Mouse (Mus musculus): ENCODE measurements around the gene Gripap1. TPM values are rescaled to one million over a fixed set of nuclear protein-coding genes. Genes with fewer than 3 reads are reported as not detected.
"Not testable (repeated sequence)": the region's sequence is repeated elsewhere in the genome, so short reads cannot be mapped to it uniquely, and the experiment has no call there.

Gene Gripap1
- polyA plus RNA-seq (2012; rRNA removed): 112 and 118 TPM in 2 replicates

DNA sequence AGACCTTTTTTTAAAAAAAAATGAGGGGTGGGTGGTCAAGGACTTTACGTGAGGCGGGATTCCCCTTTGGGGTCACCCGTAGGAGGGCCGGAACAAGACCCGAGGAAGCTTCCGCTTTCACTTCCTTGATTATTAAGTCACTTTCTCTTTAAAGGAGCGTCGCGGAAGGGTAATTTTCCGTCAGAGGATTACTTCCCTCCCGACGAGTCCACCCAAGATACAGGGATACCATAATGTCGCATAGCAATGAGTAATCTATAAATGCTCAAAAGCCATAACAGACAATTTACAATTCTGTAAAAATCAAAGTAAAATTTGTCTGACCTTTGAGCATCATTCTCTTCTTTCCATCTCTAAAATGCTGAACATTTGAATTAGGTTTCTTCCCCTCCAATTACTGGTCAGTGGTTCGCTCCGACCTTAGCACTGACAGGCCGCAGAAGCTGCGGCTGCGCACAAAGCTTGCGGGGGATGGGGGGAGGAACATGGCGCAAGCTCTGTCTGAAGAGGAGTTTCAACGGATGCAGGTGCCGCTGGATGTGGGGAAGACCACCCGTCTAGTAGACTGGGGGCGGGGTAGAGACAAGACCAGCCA, at the start of gene Gripap1:
Gripap1 (plus strand) TSS at position 224 of the 595 bp plus-strand sequence.
- peak; percentile 38 to 77 for DNase-seq (ENCODE audit: extremely low spot score in 1 of 2, low spot score in 1 of 2)

DNA sequence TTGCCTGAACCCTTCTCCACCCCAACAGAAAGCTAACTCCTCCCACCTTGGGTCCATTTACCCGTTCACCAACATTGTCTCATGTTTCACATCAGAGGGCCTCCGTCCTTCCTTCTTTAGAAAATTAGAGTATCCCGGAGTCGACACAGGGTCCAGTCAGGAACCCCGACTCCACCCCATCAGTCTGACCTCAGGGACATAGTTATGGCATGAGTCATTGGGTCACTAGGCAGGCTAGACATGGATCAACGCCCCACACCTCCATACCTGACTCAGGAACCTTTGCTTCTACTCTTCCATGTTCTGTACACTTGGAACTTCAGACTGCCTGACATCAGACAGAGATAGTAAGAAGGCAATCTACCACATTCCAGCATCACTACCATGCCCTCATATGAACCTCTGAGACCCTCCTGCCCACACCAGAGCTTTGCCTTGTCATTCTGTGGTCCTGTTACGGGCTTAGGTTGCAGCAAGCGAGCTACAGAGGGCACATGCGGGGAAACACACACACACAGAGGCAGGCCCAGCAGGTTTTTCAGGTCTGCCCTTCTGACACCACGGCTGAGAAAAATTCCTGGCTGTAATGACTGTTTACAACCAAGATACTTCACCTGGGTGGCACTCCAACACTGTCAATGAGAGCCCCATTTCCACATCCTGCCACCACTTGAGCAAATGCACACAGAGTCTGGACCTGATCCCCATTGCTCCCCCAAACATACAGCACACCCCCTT, 49.3 kb upstream of the Gripap1 start:
- no peak for DNase-seq (ENCODE audit: extremely low spot score in 1 of 2, low spot score in 1 of 2)

DNA sequence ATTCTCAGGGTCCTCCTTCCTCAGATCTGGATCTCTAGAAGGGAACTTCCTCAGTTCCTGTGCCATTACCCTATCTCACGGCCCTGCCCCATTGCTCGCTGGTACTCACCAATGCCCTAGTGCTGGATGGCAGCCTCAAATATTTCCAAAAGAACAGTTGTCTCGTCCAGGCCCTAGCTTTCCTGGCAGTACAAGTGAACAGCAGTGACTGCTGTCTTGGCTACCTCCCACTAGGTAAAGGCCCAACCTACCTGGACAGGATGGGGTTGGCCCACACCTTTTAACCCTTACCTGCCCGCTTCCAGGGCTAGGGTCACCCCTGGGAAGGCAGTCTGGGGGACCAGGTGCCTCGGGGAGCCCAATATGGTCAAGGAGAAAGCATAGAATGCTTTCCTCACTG, 48.5 kb upstream of the Gripap1 start:
- DNase-seq (ENCODE audit: extremely low spot score in 1 of 2, low spot score in 1 of 2): no peak

DNA sequence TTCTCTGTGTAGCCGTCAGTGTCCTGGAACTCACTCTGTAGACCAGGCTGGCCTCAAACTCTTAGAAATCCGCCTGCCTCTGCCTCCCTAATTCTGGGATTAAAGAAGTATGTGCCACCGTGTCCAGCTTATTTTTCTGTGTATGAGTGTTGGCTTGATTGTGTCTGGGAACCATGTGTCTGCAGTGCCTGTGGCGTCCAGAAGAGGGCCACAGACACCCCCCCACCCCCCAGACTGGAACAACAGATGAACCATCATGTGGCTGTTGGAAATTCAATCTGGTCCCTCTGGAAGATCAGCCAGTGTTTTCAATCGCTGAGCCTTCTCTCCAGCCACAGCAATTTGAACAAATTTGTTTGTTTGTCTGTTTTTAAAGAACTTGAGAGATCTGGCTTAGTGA, 46.1 kb upstream of the Gripap1 start:
- DNase-seq (ENCODE audit: extremely low spot score in 1 of 2, low spot score in 1 of 2): no peak

DNA sequence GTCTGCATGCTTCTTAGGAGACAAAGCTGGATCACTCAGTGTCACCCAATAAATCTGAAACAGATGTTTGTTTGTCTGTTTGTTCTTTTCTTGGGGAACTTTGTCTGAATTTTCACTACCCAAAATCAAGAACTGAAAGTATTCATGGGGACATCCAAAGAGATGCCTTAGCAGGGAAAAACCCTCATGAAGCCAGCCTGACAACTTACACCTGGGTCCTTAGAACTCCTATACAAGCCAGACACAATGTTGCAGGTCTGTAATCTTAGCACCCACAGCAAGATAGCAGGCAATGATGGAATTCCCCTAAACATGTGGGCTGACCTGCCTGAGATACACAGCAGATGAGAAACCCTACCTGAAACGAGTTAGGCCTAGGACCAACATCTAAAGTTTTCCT, 44.6 kb upstream of the Gripap1 start:
- no peak for DNase-seq (ENCODE audit: extremely low spot score in 1 of 2, low spot score in 1 of 2)

DNA sequence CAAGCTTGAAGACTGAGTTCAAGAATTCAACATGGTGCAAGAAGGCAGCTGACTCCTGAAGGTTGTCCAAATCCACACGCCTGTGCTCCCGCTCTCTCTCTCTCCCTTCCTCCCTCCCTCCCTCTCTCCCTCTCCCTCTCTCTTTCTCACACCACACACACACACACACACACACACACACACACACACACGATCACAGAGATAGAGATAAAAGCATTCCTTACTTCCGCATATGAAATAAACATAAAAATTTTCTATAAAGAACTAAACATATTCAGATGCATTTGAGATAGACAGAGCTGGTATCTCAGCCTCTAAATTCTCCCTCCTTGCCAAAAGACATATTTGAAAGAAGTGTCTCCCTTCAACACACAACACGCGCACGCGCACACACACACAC, 44.1 kb upstream of the Gripap1 start:
- no peak for DNase-seq (ENCODE audit: extremely low spot score in 1 of 2, low spot score in 1 of 2)

DNA sequence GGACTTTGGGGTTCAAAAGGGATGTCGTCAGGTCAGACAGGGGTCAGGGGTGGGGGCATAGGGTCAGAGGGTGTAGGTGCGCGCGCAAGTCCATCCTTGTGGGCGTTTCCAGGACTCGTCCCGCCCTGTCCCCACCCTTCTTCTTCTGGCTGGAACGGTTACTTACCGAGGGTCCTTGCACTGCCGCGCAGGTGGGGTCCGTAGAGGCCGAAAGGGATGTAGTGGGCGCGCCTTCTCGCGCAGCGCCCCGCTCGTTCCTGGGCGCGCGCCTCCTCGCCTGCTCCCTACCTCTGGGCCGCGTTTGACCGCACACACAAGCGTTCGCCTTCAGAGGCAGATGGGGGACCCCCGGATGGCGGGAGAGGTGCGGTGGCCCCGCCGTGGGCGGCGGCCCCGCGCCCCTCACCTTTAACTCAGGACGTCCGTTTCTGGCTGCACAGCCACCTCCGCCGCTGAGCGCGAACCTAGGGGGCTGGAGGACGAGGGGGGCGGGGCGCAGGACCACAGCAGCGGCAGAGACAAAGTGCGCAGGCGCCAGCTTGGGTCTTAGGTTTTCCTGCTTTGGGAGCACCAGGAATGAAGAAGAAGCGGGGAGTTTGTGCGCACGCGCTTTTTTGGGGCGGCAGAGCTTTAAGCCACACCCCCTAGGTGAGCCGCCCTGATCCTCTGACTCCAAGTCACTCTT, 39.0 kb upstream of the Gripap1 start, which contains the start of gene Ccdc120:
Ccdc120 (minus strand) TSS at position 474 of the 685 bp plus-strand sequence.
- peak; percentile 38 to 83 for DNase-seq (ENCODE audit: extremely low spot score in 1 of 2, low spot score in 1 of 2)

DNA sequence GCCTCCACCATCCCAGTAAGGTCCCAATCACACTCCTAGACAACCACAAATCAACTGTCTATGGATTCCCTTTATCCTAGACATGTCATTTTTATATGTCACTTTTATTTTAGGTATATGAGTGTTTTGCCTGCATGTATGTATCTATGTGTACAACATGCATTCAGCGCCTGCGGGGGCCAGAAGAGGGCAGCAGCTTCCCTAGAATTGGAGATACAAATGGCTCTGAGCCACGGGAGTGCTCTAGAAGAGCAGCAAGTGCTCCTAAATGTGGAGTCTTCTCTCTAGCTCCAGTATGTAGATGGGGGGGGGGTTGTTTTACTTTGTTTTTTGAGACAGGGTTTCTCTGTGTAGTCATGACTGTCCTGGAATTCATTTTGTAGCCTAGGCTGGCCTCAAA, 35.9 kb upstream of the Gripap1 start:
- not testable (repeated sequence) for DNase-seq (ENCODE audit: extremely low spot score in 1 of 2, low spot score in 1 of 2)

DNA sequence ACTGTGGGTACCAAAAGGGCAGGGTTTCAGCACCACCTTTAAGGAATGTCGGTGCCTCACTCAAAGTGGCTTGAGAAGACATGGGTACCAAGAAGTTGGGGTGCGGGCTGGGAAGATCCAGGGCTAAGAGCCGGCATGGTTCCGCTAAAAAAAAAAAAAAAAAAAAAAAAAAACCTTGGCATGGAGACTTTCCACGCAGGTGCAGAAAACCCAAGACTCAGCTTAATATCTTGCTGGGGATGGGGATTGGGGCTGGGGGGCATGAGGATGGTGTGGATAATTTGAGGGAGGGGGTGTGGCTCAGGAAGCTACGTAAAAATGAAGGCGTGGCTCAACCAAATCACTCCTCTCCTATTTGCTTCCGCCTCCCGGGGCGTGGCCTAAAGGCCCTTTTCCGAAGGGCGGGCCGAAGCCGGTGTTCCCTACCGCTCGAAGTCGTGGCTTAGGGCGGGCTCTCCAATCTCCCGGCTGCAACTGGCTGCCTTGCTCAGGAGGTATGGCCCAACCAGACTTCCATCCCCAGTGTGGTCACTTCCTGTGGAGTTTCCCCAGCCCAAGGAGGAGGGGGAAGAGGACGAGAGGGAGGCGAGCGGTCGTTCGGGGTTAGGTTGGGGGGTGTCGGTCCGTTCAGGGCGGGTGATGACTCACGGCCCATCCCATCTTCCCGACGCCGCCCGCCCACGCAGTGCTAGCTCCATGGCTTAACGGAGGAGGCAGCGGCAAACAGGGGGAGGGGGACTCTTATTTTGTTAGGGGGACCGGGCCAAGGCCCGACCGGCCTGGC, 27.2 kb upstream of the Gripap1 start, which contains the start of gene Tfe3:
Tfe3 (plus strand) TSS at position 424 of the 784 bp plus-strand sequence.
- peak; percentile 91 for DNase-seq (ENCODE audit: extremely low spot score in 1 of 2, low spot score in 1 of 2)

DNA sequence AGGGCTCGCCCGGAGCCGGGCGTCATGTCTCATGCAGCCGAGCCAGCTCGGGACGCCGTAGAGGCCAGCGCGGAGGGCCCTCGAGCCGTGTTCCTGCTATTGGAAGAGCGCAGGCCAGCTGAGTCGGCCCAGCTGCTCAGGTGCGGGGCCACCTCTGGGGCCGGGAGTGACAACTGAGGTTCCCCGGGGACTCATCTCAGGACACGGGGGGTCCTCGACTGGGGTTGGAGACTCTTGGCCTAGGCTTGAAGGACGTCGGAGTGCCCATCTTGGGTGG, 26.7 kb upstream of the Gripap1 start:
- DNase-seq (ENCODE audit: extremely low spot score in 1 of 2, low spot score in 1 of 2): no peak

DNA sequence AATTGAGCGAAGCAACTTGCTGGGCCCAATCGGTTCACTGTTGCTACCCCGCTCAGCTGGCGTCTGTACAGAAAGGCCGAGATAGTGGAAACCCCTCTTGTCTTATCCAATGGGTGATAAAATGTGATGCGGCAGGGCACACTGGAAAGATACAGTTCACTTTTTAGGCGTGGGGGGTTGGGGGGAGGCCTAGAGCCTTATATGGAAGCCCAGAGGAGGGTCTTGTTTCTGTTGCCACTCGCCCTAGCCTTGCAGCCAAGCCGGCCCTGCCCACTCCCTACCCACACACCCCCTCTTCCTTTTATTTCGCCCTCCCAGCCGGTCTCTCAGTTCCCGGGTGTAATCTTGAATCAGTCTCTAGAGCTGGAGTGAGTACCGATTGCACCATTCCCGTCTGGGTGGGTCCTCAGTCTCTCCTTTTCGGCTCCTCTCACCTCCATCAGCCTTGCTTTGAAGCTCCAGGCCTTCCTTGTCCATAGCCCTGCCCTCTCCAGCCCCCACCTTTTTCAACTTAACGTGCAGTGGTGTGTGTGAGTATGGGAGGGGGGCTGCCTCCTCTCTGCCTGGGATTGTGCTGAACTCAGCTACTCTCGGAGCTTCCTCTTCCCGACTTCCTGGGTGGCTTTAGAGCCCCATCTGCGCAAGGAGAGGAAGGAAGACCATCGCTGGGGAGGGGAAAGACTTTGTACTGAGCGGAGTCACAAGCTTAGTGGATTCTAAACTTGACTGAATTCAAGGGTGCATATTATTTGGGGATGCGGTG, 25.8 kb upstream of the Gripap1 start:
- DNase-seq (ENCODE audit: extremely low spot score in 1 of 2, low spot score in 1 of 2): no peak

DNA sequence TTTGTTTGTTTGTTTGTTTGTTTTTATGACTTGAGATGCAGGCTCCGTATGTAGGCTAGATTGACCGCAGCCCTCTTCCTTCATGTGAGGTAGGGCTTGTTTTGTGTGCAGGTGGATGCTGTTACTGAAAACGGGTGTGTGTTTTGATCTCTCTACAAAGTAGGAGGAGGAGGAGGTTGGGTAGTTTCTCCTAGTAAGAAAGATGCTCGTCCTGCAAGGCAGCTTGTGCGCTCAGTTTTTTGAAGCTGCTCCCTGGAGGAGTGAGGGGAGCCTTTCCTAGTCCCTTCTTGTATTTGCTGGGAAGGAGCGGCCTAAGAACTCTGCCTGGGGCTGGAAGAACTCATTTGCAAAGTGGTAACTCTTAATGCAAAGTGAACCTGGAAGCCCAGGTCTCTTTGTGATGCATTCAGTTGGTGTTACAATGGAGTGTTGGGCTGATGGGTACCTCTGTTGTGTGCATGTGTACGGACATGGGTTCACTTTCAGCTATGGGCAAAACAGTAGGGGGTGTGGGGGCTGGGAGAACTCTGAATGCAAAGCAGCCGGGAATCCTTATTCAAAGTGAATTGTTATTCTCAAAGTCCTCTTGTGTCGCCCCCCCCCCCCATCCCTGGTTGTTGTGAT, 24.8 kb upstream of the Gripap1 start:
- no peak for DNase-seq (ENCODE audit: extremely low spot score in 1 of 2, low spot score in 1 of 2)

DNA sequence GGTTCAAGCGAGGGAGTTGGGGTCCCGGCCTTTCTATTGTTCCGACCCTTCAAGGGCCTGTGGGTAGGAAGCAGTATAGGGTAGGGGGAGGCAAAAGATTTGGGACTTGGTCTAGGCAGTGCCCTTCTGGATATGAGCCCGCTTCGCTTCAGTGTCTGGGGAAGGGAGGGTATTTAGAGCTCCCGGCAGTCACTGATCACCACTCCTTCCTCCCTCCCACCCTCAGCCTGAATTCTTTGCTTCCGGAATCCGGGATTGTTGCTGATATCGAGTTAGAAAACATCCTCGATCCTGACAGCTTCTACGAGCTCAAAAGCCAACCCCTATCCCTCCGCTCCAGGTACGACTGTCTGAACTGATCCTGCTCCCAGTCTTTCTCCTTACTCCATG, 24.3 kb upstream of the Gripap1 start:
- peak in 1 of 2 experiments; percentile 8 for DNase-seq (ENCODE audit: extremely low spot score in 1 of 2, low spot score in 1 of 2)

DNA sequence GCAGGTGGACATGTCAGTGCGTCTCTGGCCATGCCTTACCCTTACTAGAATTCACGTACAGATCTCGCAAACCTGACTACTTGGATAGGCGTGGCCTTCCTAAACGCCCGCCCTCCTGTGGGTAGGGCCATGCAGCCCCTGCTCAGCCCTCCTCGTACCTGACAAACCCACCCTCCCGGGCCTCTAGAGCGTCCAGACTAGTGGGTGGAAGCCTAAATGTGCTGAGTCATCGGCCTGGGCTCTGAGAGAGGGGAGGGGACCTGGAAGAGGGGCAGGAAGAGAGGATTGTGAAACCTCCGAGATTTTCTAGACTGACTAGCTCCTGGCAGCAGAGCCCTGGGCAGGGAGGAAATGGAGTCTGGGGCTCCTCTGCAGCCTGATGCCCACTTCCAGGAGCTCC, 23.8 kb upstream of the Gripap1 start:
- peak in 1 of 2 experiments; percentile 17 for DNase-seq (ENCODE audit: extremely low spot score in 1 of 2, low spot score in 1 of 2)

DNA sequence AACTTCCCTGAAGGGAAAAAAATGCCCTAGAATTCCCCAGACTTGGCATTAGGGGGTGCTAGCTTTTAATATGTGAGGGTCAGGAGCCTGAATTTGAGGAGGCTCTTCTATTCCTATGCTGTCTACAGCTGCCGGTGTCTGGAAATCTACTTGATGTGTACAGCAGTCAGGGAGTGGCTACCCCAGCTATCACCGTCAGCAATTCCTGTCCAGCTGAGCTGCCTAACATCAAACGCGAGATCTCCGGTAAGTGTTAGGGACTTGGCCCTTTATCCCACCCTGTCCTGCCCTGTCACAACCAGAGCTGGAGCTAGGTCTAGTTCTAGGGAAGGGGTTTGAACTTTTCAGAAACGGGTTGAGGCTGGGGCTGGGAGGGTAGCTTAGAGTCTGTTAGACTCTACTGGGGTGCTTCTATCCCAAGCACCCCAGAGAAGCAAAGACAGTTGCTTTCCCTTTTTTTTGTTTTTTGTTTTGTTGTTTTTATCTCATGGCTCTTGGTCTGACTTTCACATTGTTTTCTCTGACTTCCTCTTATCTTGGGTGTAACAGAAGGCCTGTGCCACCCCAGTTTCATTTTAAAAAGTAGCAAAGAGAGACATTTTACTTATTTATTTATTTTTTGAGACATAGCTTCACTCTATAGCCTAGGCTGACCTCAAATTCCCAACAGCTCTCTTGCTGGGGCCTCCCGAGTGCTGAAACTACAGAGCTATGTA, 20.1 kb upstream of the Gripap1 start:
- DNase-seq (ENCODE audit: extremely low spot score in 1 of 2, low spot score in 1 of 2): no peak

DNA sequence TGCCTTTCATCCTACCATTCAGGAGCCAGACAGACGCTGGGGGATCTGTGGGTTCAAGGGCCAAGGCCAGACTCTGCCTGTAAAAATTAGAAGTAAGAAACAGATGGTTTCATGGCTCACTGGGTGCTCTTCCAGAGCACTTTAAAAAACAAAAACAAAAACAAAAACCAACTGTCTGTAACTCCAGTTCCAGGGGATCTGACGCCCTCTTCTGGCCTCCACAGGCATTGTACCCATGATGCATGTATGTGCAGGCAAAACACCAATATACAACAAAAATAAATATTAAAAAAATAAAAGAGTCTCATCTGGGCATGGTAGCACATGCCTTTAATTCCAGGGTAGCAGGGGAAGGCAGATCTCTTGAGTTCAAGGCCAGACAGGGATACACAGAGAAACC, 16.8 kb upstream of the Gripap1 start:
- no peak for DNase-seq (ENCODE audit: extremely low spot score in 1 of 2, low spot score in 1 of 2)

DNA sequence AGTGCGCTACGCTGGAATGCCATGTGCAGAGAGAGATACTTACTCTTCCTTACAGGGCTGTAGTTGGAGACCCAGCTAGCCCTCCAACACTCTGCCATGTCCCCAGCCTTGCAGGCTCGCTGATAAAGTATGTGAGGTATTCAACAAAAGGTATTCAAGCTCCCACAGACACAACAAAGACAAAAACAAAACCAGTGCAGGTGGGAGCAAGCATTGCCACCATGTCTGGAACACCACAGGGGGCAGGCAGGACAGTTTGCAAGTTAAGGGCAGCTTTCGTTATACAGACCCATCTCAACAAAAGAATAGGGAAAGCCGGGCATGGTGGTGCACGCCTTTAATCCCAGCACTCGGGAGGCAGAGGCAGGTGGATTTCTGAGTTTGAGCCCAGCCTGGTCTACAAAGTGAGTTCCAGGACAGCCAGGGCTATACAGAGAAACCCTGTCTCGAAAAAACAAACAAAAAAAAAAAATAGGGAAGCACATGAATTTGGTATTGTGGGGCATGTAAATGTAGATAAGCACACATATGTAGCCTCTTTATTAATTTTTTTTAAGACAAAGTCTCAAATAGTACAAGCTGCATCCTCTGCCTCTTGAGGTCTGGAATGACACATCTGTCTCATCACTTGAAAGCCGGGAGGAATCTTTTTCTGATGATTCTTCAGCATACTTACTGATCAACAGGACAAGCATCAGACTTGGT, 13.9 kb upstream of the Gripap1 start:
- no peak for DNase-seq (ENCODE audit: extremely low spot score in 1 of 2, low spot score in 1 of 2)

DNA sequence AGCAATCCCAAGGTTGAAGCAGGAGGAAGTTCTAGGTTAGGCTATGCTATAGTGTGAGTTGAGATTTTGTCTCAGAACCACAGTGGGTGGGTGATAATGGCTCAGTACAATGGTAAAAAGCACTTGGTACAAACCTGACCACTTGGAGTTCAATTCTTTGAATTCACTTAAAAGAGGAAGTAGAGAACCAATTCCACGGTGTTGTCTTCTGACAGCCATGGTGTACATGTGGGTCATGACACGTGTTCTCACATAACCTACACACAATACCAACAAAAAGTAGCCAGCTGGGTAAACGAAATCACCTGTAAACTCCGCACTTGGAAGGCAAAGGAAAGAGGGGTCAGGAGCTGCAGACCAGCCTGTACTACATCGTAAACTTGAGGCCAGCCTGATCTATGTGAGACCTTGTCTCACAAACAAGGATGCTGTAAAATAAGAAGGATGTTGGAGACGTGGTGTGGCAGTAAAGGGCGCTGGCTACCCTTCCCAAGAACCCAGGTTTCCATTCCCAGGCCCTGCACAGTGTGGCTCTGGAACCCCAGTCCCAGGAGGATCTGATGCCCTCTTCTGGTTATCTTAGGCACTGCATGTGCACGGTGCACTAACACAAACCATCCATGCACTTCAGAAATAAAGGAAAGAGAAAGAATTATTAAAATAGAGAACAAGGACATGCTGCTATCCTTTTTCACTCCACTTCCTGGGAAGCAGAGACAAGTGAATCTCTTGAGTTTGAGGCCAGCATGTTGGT, 13.1 kb upstream of the Gripap1 start:
- peak in 1 of 2 experiments; percentile 72 for DNase-seq (ENCODE audit: extremely low spot score in 1 of 2, low spot score in 1 of 2)

Measured in frontal cortex, adult 2 months (tissue).